Comparison of ENCODE assay signal across 8 mouse cellular contexts in genomic region chr2:155819392-155819448, GRCm38 (mm10). TPM values are rescaled to one million over a fixed set of nuclear protein-coding genes. Genes with fewer than 3 reads are reported as not detected.
DNase-seq lines count a peak whose midpoint lies in the region; ATAC-seq and TF ChIP-seq lines count a peak whose summit lies in the region.

Gene BC029722 (minus strand): TSS chr2:155819426.

- no peaks in the 10 kb centered on the region for H3K27me3 ChIP-seq in thymus, adult 2 months (ENCODE audit: control insufficient read depth, insufficient read depth, low read length)
- H3K27me3 ChIP-seq in forebrain, embryonic 11.5 days (ENCODE audit: control insufficient read depth, insufficient read depth, low read length), result no peaks in the 10 kb centered on the region
- no peaks in the 10 kb centered on the region for H3K27me3 ChIP-seq in liver, embryonic 11.5 days (replicated peaks; ENCODE audit: control insufficient read depth, insufficient read depth, low read length)
- H3K27me3 ChIP-seq in stomach, postnatal 0 days (ENCODE audit: control insufficient read depth, insufficient read depth, low read length), result no peaks in the 10 kb centered on the region

- TF ChIP-seq EP300 in stomach, postnatal 0 days (optimal IDR thresholded peaks at IDR 0.05), result no peak

- TF ChIP-seq CTCF in thymus, adult 2 months (IDR thresholded peaks at IDR 0.05; ENCODE audit: borderline replicate concordance, control insufficient read depth, extremely low read depth, insufficient read depth, low read length, poor library complexity), result no peak
- no peak for TF ChIP-seq CTCF in stomach, postnatal 0 days (IDR thresholded peaks at IDR 0.05; ENCODE audit: low read depth)

- no peak for DNase-seq in thymus, adult 2 months
- no peak for DNase-seq in thymus, postnatal 25 days
- no peak for DNase-seq in forebrain, embryonic 11.5 days (ENCODE audit: low spot score)
- no peak for DNase-seq in liver, embryonic 11.5 days (ENCODE audit: low spot score)
- no peak for DNase-seq in stomach, postnatal 0 days (ENCODE audit: low spot score)
- no peak for DNase-seq in ovary, postnatal 10 days (ENCODE audit: low spot score)
- DNase-seq in thymus, postnatal 4 days, result no peak

- peak within 1 kb of the TSS; percentile 59 for H3K9ac ChIP-seq in forebrain, embryonic 11.5 days (ENCODE audit: low read length)
- H3K9ac ChIP-seq in liver, embryonic 11.5 days (ENCODE audit: low read depth, low read length), result peak within 1 kb of the TSS; percentile 76
- peak within 1 kb of the TSS; percentile 92 for H3K9ac ChIP-seq in stomach, postnatal 0 days (ENCODE audit: low read length)

- H3K9me3 ChIP-seq in forebrain, embryonic 11.5 days (ENCODE audit: control insufficient read depth, low read length), result no peaks in the 10 kb centered on the region
- H3K9me3 ChIP-seq in liver, embryonic 11.5 days (ENCODE audit: control insufficient read depth, low read length), result no peaks in the 10 kb centered on the region
- H3K9me3 ChIP-seq in stomach, postnatal 0 days (ENCODE audit: control insufficient read depth, low read length), result no peaks in the 10 kb centered on the region

- H3K4me1 ChIP-seq in thymus, adult 2 months (replicated peaks; ENCODE audit: control insufficient read depth, insufficient read depth, low read length), result peaks cover 11% of the 10 kb centered on the region
- H3K4me1 ChIP-seq in forebrain, embryonic 11.5 days (replicated peaks; ENCODE audit: control insufficient read depth, insufficient read depth, low read length), result no peaks in the 10 kb centered on the region
- H3K4me1 ChIP-seq in liver, embryonic 11.5 days (replicated peaks; ENCODE audit: control insufficient read depth, insufficient read depth, low read length), result peaks cover 13% of the 10 kb centered on the region
- H3K4me1 ChIP-seq in stomach, postnatal 0 days (replicated peaks; ENCODE audit: control insufficient read depth, insufficient read depth), result peaks cover 7% of the 10 kb centered on the region; the same call in 1 of the 2 replicates

- peaks cover 22% of the 10 kb centered on the region for H3K36me3 ChIP-seq in thymus, adult 2 months (ENCODE audit: control insufficient read depth, insufficient read depth, low read length)
- peaks cover 4% of the 10 kb centered on the region; the same call in 1 of the 2 replicates for H3K36me3 ChIP-seq in forebrain, embryonic 11.5 days (ENCODE audit: control insufficient read depth, insufficient read depth, low read length)
- H3K36me3 ChIP-seq in liver, embryonic 11.5 days (ENCODE audit: control insufficient read depth, insufficient read depth, low read length), result peaks cover 22% of the 10 kb centered on the region
- H3K36me3 ChIP-seq in stomach, postnatal 0 days (ENCODE audit: control insufficient read depth, insufficient read depth, low read length), result peaks cover 11% of the 10 kb centered on the region

- TF ChIP-seq POLR2A in thymus, adult 2 months (IDR thresholded peaks at IDR 0.05; ENCODE audit: control insufficient read depth, extremely low read depth, insufficient read depth, low read length, poor library complexity), result no peak

- peak within 1 kb of the TSS; percentile 59 for H3K4me2 ChIP-seq in forebrain, embryonic 11.5 days (ENCODE audit: low read depth, low read length, severe bottlenecking)
- peak within 1 kb of the TSS; percentile 93 for H3K4me2 ChIP-seq in liver, embryonic 11.5 days
- H3K4me2 ChIP-seq in stomach, postnatal 0 days (replicated peaks; ENCODE audit: low read depth), result peak within 1 kb of the TSS; percentile 91

- ATAC-seq in forebrain, embryonic 11.5 days (replicated peaks; ENCODE audit: low FRiP score), result no peak
- no peak for ATAC-seq in hematopoietic stem cell, adult 5-6 weeks (replicated peaks in 1 of 2; ENCODE audit: insufficient read depth in 1 of 2, low FRiP score in 2 of 2, low TSS enrichment in 1 of 2, low read depth in 1 of 2, poor library complexity in 2 of 2, severe bottlenecking in 2 of 2)
- no peak for ATAC-seq in liver, embryonic 11.5 days (replicated peaks; ENCODE audit: low FRiP score)
- ATAC-seq in stomach, postnatal 0 days (ENCODE audit: low FRiP score, low TSS enrichment), result no peak

- H3K27ac ChIP-seq in thymus, adult 2 months (ENCODE audit: control insufficient read depth, insufficient read depth, low read length), result no peak within 1 kb of the TSS
- peak within 1 kb of the TSS; percentile 63 for H3K27ac ChIP-seq in forebrain, embryonic 11.5 days (ENCODE audit: low read depth, low read length)
- peak within 1 kb of the TSS; percentile 29; the same call in 1 of the 2 replicates for H3K27ac ChIP-seq in liver, embryonic 11.5 days (ENCODE audit: low read depth, low read length)
- H3K27ac ChIP-seq in stomach, postnatal 0 days (replicated peaks), result peak within 1 kb of the TSS; percentile 96

- peak within 1 kb of the TSS; percentile 88 for H3K4me3 ChIP-seq in thymus, adult 2 months (ENCODE audit: control insufficient read depth, insufficient read depth, low read length)
- H3K4me3 ChIP-seq in forebrain, embryonic 11.5 days (ENCODE audit: low read depth, low read length), result peak within 1 kb of the TSS; percentile 40
- peak within 1 kb of the TSS; percentile 74 for H3K4me3 ChIP-seq in liver, embryonic 11.5 days (ENCODE audit: low read depth, low read length)
- H3K4me3 ChIP-seq in stomach, postnatal 0 days (ENCODE audit: low read depth, low read length), result peak within 1 kb of the TSS; percentile 82

RNA-seq across cellular contexts. Expression of gene BC029722, which starts in this region (rescaled TPM):
- 37.5 and 40.3 TPM in 2 replicates for polyA plus RNA-seq in thymus, adult 2 months (2012; rRNA removed)
- 6.9 and 8.0 TPM in 2 replicates for polyA plus RNA-seq in forebrain, embryonic 11.5 days (2014; fragmentation: Nextera tagmentation; extraction: Ambion mirVana)
- total RNA-seq in hematopoietic stem cell, adult 5-6 weeks (2017), result 21.0 and 27.2 TPM in 2 replicates
- 5.6 and 6.8 TPM in 2 replicates for polyA plus RNA-seq in liver, embryonic 11.5 days (2014; fragmentation: Nextera tagmentation; extraction: Ambion mirVana)
- 26.8 and 29.8 TPM in 2 replicates for polyA plus RNA-seq in stomach, postnatal 0 days (2015; fragmentation: Nextera tagmentation; extraction: Ambion mirVana)
